Mouse (Mus musculus): Measurements from ENCODE around the gene Tagap.

DNA sequence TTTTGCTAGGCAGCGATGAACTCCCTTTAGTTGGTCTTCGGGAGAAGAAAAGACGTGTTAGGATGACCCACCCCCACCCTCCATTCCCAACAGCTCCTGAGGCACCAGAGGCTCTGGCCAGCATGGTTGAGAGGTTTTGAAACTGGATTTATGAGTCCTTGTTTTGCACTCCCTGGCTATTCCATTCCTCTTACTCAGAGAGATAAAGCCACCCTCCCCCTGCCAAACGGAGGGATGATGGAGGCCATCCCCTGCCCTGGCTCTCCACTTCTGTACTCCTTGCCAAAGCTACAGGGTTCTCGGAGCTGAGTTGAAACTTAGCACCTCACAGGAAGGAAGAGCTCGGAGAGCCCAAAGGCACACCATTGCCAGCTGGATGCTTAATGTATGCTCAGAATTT, 26.6 kb upstream of the Tagap start:
- no peak for TF ChIP-seq CTCF (IDR thresholded peaks at IDR 0.05; ENCODE audit: borderline replicate concordance, insufficient read depth, low read depth, low read length)
- no peak for TF ChIP-seq POLR2A (IDR thresholded peaks at IDR 0.05; ENCODE audit: borderline replicate concordance, insufficient read depth, low read length)

Measured in cerebellum, adult 2 months (tissue).